Mouse (Mus musculus): ENCODE results near the gene March9.

March9 gene

DNA sequence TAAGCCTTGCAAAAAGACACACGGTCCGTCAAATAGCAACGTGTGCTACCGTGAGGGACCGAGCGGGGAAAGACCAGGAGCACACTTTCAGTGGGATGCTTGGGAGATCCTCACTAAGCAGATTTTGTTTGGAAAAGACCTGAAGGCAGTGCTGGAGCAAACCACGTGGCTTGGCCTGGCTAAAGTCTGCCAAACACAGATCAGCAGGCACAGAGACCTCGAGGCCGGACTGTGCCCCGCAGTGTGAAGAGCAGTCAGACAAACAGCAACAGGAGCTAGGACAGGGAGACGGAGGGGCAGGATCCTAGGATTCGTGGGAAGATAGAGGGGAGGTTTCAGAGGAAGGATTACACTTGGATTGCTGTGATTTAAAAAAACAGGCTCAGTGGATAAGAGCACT is 23.7 kb downstream of the March9 start:
- in situ Hi-C loops (cut with MseI, MboI) = no loop called here

DNA sequence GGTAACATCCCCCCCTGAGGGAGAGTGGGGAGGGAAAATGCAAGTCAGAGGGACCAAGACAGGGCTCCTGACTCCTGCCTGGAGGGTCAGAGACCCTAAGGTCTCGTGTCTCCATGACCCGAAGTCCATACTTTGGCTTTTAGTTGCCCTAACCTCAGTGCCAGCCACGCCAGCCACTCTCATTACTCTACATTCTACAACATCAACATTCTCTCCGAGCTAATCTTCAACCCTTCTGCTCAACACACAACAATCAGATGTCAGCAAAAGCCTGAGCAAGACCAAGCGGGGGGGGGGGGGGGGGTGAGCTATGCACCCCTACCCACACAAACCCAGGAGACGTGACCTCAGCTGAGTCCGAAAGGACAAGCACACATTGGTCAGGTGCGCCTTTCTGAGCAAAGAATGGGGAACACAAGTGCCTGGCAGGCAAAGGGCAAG is 26.7 kb downstream of the March9 start:
- in situ Hi-C loops (cut with MseI, MboI) = no loop called here

DNA sequence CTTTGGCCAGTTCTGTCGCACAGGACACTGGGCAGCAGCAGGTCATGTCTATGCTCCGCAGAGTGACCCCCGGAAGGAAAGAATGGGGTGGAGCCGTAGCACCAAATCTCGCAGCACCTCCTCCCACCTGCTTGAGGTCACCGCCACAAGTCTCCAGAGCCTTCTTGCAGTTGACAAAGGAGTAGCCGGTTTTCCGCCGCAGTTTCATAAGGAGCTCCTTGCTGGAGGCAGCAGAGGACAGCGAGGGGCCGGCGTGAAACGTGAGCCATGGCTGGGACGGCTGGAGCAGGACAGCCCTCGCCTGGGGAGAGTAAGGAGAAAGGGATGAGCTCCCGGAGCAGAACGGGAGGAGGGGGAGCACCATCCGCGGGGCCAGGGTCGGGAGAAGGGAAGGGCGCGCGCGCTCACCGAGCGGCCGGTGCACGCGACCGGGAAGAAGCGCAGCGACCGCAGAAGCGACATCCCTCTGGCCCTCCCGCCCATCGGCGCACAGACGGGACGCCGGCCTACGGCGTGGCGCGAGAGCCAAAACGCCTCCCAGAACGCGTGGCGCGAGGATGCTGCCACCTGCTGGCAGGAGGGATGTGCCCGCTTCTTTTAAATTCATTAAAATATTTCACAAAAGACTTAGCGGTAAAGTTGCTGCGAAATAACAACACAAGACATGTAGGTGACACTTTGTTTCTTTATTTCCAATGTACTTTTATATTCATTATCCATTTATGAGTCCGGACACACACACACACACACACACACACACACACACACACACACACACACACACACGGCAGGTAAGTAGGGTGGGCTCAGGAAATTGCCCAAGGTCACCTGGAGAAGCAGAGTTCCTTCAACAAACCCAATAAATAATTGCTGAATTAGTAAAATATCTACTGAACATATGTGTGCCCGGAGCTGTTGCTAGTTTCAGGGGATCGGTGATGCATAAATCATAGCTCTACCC is 29.4 kb downstream of the March9 start, which contains the start of gene Tsfm:
Tsfm (minus strand) TSS at position 505 of the 961 bp plus-strand sequence.
- in situ Hi-C loops (cut with MseI, MboI) = no loop called here

DNA sequence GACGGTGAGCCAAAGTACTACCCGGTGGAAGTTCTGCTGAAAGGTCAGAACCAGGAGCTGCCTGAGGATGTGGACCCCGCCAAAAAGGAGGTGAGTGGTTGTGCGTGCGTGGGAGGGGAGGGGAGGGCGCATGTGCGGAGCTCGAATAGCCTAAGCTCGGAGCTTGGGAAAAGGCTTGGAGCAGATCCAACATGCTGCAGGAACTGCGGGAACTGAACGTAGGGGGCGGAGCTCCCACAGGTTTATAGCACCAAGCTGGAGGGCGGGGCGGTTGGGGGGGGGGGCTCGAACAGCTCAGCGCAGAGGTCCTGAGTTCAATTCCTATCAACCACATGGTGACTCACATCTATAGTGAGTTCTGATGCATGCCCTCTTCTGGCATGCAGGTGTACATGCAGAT is 41.6 kb downstream of the March9 start:
- in situ Hi-C loops (cut with MseI, MboI) = no loop called here

DNA sequence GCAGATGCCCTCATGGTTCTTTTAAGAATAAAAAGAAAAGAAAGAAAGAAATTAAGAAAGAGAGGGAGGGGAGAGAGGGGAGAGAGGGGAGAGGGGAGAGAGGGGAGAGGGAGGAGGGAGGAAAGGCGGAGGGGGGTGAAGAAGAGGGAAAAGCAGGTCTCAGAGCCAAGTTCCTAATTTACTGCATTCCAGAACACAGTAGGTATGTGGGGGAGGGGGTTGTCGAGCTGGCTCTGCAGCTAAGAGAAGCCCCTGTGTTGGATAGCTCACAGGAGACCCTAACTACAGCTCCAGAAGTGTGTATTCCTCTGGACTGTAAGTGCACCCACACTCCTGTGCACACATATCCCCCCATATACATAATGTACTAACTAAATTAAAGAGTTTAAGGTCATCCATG is 42.9 kb downstream of the March9 start:
- in situ Hi-C loops (cut with MseI, MboI) = no loop called here

DNA sequence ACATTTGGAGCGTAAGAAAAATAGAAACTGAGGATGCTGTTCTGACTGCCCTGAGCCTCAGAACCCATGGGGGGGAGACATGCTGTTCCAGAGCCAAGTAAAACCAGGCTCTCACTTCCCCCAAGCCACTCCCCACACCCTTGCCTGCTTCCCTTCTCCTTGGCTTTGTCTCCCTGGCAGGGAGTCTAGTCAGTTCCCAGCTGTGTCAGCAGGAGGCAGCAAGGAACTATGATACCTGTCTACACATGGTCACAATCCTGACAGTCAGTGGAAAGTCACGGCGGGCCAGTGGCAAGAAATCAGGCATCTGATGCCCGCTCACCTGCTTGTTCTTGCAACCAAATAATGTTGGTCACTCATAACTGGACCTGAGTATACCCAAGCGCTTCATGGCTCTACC is 43.5 kb downstream of the March9 start:
- in situ Hi-C loops (cut with MseI, MboI) = no loop called here

Measured in mouse trophoblast stem cell (cell line).